Mouse (Mus musculus) bone marrow, adult 2 months (tissue): ENCODE results near the gene Galp.

ENCODE experiments used
- CTCF ChIP-seq: fragments of 200-500 bp; IDR thresholded peaks from 2 replicates; pipeline ENCODE4 v1.5.1; 2011; ENCODE audit warnings: low read length, control low read depth; ENCODE audit not compliant: control insufficient read depth, insufficient read depth
- POLR2A ChIP-seq: fragments of 200-500 bp; IDR thresholded peaks from 2 replicates; pipeline ENCODE4 v1.6.1; 2011; ENCODE audit warnings: low read depth, mild to moderate bottlenecking, control low read depth, low read length, borderline replicate concordance; ENCODE audit not compliant: control insufficient read depth

DNA sequence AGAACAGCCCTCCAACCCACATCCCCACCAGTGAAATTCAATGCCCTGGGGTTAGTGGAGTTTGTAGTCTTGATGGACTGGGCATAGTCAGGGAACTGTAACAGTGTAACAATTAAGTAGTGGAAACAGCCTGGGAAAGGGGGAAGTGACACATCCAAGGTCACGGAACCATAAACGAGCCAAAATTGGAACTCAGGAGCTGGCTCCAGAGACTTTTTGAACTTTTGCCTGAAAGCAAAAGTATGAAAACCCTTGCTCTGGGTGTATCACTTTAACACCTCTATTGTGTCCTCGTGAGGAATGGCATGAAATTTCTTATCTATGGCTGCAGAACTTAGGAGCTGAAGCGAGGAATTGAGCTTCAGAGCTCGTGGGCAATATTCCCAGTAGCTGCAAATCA lies 42.7 kb upstream of the Galp start:
- TF ChIP-seq CTCF (no peak), POLR2A (no peak)
